Mouse (Mus musculus) activated CD4-positive, CD25-positive, alpha-beta regulatory T cell, adult 4 months (primary cell): Measurements from ENCODE around the gene Clasp2. TPM values are rescaled to one million over a fixed set of nuclear protein-coding genes. Genes with fewer than 3 reads are reported as not detected.
"Not testable (repeated sequence)": the region's sequence is repeated elsewhere in the genome, so short reads cannot be mapped to it uniquely, and the experiment has no call there.

ENCODE experiments used
- ATAC-seq: one replicate; pipeline ENCODE4 v1.8.0; 2017
- polyA plus RNA-seq, 2 experiments: library from polyadenylated mRNA; unstranded; fragments of 100-300 nt; shearing (Covaris generic); gene quantifications; one replicate each; pipeline ENCODE4 v1.2.1; 2017

Clasp2 gene
- polyA plus RNA-seq, 2 experiments from 2014 or later: 8.5 to 10.3 TPM

DNA sequence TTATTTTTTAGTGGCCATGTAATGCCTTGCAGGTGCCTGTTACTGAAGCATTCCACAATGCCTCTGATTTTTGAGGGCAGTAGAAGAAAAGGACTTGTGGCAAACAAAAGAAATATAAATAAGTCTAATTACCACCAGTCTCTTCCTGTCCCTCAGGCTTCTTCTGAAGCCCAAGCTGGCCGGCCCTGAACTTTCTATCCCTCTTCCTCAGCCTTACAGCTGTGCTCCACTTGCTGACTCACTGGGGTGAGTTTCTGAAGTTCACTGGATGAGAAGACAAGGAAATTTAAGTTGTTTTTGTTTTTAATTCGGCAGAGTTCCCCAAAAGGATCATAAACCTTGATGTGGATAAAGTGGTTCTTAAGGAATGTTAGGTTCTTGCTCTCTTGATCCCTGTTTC lies 74.6 kb downstream of the Clasp2 start:
- no peak for ATAC-seq

- no peak for ATAC-seq
Observed at GRCm38 (mm10) chr9:113822150-113822549, 80.9 kb downstream of the Clasp2 start.

DNA sequence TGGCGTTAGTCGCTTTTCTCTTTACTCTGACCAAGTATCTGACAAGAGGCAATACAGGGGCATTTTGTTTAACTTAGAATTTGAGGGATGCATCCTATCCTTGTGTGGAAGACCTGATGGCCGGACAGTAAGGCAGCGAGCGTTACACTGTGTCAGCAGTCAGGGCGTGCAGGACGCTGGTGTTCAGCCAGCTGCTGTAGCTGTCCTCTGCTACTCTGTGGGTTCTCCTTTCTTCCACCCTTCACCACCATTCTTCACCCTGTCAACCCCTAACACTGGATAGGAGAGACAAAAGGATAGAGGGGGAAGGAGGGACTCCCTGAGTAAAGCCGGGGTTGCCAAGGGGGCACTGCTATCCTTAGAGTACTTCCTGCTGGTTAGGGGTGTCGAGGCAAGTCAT lies 87.4 kb downstream of the Clasp2 start:
- ATAC-seq: no peak

GRCm38 (mm10) chr9:113830219-113830618 lies 88.9 kb downstream of the Clasp2 start:
- no peak for ATAC-seq

DNA sequence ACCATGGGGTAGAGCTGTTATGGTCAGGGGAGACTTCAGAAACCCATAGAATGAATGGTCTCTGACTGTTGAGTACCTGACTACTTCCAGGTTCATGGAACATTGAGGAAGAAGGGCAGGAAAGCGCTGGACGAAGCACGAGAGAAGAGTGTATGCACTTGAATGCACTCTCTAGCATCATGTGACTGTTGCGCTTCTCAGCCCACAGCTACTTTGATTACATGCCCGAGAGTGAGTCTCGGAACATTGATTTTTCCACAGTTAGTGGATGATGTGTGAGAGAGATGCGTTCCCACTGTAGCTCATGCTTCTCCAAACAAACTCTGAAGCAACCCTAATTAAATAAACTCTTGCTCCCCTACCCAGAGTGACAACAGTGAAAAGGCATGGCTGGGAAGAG lies 92.2 kb downstream of the Clasp2 start:
- no peak for ATAC-seq

- ATAC-seq: no peak
Observed at GRCm38 (mm10) chr9:113837001-113837400, 95.7 kb downstream of the Clasp2 start.

DNA sequence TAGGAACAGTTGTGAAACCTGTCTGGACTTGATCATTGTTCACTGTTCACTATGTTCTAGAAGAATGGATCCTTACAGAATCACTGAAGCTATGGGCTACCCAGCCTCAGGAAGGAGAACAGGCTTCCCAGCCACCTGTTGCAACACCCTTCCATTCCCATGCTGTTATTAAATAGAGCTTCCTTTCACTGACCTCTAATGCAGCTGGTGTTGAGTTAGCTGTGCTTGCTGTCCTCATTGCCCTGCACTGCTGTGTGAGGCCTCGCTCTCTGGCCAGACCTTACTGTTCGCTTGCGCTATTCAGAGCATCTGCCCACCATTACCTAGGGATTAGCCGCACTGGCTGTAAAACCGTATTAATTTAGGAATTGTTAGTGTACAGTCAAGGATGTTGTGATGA lies 96.2 kb downstream of the Clasp2 start:
- ATAC-seq: no peak

DNA sequence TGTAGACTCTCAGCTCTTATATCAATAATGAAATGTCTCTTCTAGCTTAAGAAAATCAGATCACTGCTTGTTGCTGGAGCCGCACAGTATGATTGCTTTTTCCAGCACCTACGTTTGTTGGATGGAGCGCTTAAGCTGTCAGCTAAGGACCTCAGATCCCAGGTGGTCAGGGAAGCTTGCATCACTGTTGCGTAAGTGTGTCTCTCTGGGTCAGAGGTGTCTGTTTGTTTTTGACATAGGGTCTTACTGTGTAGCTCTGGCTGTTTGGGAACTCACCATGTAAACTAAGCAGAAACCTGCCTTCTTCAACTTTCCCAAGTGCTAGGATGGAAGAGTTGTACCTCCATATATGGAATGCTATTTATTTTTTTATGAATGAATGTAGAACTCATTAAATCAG lies 102.8 kb downstream of the Clasp2 start:
- no peak for ATAC-seq

GRCm38 (mm10) chr9:113855441-113855840 lies 114.2 kb downstream of the Clasp2 start:
- no peak for ATAC-seq

DNA sequence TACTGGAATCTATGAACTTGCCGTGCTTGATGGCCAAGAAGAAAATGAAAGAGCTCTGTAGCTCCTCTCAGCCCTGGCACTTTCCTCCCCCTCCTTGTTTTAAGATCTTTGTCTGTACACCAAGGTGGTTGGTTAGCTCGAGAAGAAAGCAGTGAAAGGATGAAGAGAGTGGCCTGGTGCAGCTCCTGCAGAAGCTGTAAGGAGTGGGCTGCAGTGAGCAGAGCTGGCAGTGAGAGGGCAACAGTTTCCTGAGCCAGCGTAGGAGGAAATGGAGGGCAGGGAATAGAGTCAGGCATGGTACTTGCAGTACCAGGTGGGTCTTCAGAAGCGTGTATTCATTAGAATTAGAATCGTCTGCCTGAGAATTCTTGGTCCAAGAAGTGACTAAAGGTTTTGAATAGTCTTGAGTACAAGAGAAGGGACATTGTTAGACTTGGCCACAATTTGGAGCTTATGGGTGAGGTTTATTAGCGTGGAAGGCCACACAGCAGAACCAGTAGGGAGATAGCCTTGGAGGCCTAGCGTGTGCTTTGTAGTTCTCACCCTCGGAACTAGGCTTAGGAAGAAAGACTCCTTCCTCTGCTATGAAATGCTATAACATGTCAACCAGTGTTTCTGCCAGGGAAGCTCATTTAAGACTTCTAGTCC lies 116.1 kb downstream of the Clasp2 start:
- no peak for ATAC-seq

- ATAC-seq: no peak
Observed at GRCm38 (mm10) chr9:113857929-113858440, 116.7 kb downstream of the Clasp2 start.

GRCm38 (mm10) chr9:113859420-113859819 lies 118.1 kb downstream of the Clasp2 start:
- no peak for ATAC-seq

- ATAC-seq: no peak
Observed at GRCm38 (mm10) chr9:113863370-113863999, 122.2 kb downstream of the Clasp2 start.

DNA sequence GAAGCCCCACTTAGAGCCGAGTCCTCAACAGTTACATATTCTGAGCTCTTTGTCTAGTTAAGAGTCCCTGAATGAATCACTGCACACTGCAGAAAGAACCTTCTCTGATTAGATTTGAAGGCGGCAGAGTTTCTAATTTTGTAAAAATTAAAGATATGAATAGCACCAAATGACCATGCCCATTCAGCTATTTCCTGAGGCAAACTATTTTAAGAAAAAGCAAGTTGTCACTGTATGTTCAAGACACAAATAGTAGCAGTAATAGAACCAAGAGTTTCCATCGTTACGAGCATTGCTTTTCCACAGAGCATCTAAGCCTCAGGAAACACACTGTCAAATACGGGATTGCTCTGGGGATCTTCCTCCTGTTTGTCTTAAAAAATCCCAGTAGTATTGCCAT lies 126.7 kb downstream of the Clasp2 start:
- ATAC-seq: no peak

- ATAC-seq: no peak
Observed at GRCm38 (mm10) chr9:113894903-113895302, 153.6 kb downstream of the Clasp2 start.

GRCm38 (mm10) chr9:113903136-113903535 lies 161.9 kb downstream of the Clasp2 start:
- no peak for ATAC-seq

DNA sequence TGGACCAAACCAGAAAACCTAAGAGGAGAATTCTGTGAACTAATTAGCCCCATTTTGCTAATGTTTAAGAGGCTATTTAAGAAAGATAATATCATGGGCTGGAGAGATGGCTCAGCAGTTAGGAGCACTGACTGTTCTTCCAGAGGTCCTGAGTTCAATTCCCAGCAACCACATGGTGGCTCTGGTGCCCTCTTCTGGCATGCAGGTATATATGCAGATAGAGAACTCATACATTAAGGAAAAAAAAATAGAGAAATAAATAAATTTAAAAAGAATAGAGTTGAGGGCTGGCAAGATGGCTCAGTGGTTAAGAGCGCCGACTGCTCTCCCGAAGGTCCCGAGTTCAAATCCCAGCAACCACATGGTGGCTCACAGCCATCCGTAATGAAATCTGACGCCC lies 163.0 kb downstream of the Clasp2 start:
- not testable (repeated sequence) for ATAC-seq

DNA sequence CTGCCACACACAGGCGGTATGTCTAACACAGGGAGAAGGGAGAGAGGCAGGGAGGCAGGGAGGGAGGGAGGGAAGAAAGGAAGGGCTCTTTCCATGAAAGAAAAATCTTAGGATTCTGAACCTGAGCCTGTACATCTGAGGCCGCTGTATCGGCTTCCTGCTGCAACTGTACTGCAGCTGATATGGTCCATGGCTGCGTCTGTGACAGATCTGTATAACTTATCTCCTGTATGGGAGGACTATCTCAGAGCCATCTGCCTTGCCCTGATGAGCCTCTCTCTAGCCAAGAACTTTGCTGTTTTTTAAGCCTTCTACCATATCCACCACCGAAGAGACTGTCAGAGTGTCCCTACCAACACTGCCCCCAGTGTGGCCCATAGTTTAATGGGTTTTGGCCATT lies 174.5 kb downstream of the Clasp2 start:
- ATAC-seq: no peak

- ATAC-seq: no peak
Observed at GRCm38 (mm10) chr9:113922677-113923076, 181.4 kb downstream of the Clasp2 start.

DNA sequence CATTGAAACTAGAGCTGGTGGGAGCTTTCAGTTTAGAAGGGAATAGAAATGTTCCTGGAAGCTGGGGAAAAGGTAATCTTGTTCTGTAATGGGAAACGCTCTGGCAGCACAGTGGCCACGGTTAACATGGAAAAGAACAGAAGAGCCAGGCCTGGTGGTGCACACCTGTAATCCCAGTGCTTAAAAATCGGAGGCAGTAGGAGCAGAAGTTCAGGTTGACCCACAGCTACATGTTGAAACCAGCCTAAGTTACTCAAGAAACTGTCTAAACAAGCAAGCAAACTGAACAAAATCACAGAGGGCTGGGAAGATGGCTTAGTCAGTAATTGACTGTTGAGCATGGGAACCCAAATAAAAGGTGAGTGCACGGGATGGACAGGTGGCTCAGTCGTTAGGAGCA lies 183.6 kb downstream of the Clasp2 start:
- no peak for ATAC-seq

GRCm38 (mm10) chr9:113928591-113928990 lies 187.3 kb downstream of the Clasp2 start:
- no peak for ATAC-seq

DNA sequence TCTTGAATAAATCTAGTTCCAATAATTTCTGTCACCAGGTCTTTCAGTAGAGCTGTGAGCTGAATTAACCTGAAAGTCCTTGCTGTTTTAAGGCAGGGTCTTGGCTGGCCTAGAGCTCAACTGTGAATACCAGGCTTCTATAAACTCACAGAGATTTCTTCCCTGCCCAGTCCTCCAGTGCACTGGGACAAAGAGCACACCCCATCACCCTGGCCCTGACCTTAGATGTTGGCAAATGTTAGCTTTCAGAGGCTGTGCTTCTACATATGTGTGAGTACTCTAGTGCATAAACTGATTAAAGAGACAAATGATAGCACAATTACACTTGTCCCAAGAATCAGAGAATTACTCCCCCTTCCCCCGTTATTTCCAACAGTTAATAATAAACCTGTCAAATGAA lies 188.4 kb downstream of the Clasp2 start:
- ATAC-seq: no peak

DNA sequence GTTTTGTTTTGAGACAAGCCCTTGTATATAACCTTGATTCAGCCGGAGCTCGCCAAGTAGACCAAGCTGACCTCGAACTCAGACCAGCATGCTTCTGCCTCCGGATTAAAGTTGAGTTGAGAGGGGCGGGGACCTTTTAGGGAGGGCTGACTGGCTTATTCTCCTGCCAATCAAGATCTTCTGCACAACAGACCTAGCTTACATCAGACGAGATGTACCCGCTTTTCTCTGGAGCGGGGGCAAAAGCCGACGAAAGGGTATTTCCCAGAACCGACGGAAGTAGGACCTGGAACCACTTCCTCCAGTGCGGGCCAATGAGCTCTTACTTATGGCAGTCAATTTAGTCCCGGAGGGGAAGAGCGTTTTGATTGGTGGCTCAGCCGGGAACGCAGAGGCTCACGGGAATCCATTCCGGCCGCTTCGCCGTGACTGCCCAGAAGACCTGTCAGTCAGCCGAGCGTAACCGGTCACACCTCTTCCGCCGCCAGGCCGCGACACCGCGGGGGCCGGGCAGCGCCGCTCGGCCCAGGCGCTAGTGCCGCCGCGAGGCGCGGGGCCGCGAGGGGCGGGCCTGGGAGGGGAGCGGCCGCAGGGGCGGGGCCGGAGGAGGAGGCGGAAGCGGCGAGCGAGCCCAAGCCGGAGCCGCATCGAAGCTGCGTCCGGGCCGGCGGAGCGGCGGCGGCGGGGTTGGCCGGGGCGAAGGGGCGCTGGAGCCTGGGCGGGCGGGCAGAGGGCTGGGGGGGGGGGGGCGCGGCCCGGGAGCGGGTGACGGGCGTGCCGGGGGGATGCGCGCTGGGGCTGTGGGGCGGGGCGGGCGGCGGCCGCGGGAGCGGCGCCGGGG lies 189.5 kb downstream of the Clasp2 start, which contains the start of gene Ubp1:
Gene Ubp1 (plus strand): TSS at position 401 of the 841 bp plus-strand sequence.
- peak; percentile 94 for ATAC-seq
